Mouse (Mus musculus) heart, postnatal 4 days (tissue): ENCODE data around the gene Eif4g1. TPM values are rescaled to one million over a fixed set of nuclear protein-coding genes. Genes with fewer than 3 reads are reported as not detected.
"Not testable (repeated sequence)": the region's sequence is repeated elsewhere in the genome, so short reads cannot be mapped to it uniquely, and the experiment has no call there.

Experiments
- DNase-seq: peaks from one replicate; pipeline ENCODE4 v3.0.0; 2021
- total RNA-seq, 2 experiments: library from RNA; stranded (reverse); gene quantifications; 2 replicates each; pipeline ENCODE4 v1.2.3; 2021

Gene Eif4g1
- 100 to 1,000 TPM; 374 TPM for total RNA-seq

DNA sequence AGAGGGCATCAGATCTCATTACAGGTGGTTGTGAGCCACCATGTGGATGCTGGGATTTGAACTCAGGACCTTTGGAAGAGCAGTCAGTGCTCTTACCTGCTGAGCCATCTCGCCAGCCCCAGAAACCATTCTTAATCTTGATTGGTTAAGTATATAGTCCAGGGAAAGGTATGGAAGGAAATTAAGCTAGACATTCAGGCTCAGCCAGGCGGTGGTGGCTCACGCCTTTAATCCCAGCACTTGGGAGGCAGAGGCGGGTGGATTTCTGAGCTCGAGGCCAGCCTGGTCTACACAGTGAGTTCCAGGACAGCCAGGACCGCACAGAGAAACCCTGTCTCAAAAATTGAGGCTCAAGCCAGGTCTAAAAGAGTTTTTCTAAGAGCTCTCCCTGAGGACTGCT lies at the start of gene Eif4g1:
Gene Eif4g1, plus strand, starts transcription at position 301 of the 400 bp plus-strand sequence.
- not testable (repeated sequence) for DNase-seq

DNA sequence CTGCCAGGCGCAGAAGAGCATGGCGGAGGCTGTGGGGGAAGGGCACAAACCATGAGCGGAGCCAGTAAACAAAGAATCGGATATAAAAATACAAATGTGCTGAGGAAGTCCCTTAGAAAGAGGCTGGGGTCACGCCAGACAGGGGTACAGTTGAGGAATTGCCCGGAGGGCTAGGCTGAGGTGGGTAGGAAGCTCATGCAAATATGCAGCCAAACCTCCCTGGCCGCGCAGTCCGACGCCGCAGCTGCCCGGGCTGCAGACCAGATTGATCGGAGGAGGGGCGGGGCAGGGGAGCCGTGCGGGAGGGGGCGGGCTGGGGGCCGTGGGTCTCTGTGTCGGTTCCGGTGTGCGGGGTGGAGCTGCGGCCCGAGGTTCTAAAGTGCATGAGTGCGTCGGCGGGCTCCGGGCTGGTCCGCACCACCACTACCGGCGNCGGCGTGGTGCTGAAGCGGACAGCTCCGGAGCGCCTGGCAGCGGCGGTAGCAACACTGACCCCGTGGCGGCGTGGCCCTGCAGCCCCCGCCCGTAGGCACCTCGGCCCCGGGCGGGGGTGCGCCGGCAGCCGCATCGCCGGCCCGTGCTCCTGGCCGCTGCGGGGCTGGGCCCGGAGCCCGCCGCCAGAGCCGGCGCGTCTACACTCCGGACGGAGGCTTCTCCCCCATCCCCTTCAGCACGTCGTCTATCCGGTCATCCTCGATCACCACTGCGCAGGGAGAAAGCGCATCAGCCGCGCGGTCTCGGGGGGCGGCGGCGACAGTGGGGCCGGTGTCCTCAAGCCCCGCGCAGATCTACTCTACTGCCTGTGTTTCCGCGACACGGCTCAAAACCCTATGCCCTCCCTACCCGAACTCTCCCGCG lies 48.3 kb upstream of the Eif4g1 start:
- peak; percentile 48 for DNase-seq

DNA sequence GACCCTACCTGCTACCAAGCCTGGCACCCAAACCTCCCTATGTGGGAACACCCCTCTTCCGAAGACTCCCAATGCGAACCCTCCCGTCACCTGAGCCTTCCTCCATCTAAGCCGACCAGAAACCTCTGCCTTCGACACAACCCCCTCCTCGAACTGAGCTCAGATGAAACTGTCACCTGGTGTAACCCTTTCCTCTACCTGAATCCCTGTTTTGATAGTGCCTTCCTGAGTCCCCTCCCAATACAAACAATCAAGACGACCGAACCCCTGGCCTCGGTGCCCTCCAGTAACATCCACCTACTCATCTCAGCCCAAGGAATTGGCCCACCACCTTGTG lies 47.7 kb upstream of the Eif4g1 start:
- no peak for DNase-seq

DNA sequence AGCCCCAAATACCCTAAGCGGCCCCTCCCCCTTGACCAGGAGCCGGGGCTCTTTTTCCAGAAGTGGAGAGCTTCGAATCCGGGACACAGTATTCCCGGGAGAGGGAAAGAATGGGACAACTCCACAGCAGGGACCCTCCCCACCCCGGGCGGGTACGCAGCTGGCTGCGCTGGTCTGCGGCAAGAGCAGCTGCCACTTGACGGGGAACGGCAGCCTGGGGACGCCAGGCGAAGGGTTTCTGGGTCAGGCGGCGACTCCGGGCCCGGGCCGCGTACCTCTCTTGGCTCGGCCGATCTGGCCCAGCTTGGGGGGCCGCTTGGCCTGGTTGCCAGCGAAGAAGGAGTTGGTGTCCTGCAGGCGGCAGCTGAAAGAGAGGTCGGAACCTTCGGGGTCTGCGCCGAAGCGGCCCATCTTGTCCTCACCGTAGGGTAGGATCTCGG lies 47.3 kb upstream of the Eif4g1 start:
- DNase-seq, result peak; percentile 36

DNA sequence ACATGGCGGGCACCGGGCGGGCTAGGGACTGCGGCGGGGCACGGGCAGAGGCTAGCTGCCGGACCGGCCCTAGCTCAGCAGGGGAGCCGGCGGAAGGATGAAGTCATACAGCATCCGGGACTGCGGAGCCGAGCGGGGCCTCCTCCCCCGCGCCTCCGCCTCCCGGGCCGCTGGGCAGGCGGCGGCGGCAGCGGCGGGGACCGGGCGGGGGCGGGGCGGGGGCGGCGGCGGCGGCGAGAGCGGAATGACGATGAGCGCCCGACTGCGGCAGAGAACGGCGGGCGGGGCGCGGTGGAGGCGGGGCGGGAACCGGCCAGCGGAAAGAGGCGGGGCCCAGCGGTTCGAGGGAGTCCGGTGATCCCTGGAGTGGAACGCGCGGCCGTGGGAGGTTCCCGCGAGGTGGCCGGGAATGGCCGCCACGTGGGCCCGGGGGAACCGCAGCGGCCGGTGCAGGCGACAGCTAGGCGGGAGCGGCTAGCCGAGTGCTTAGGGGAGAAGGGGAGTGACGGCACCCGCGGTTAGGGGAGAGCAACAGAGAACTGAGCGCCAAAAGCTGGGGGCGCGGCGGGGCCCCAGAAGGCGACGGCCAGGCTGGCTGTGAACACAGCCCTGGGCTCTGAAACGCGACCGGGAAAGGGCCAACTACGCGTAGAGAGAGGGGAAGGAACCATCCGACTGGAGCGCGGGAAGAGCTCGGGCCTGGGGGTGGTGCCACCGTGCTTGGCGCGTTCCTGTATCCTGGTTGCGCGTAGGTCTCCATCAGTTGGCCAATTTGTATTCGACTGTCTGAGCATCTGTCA lies 46.7 kb upstream of the Eif4g1 start, which contains the start of gene Camk2n2:
Gene Camk2n2, minus strand, starts transcription at position 97 of the 800 bp plus-strand sequence.
- DNase-seq, result peak; percentile 58

DNA sequence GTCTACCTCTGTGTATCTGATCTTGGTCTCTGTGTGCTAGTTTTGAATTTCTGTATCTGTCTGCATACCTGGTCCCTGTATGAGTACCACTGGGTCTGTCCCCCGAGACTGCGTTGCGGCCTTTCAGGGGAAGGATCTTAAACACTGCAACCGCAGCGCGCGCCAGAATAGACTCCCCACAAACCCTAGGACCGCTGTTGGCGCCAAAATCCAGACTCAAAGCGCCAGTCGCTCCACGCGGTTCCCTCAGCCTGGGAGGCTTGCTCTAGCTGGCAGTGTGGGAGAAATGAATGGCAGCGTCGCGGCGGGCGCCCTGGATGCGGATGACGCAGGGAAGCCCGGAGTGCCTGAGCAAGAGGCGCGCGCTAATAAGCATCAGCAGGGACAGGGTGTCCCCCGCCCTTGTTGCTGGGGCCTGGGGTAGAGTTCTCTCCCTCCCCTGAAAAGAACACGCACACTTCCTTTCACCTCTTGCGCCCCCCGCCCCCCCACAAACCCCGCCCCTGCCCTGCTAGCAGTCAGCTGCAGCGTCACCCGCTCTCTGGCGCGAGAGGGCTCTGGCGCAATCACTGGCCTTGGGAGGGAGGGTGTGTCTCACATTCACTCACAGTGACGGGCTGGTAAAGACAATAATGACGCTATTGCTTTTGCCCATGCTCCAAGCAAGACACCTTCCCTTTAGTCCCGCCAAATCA lies 46.0 kb upstream of the Eif4g1 start:
- peak; percentile 49 for DNase-seq

DNA sequence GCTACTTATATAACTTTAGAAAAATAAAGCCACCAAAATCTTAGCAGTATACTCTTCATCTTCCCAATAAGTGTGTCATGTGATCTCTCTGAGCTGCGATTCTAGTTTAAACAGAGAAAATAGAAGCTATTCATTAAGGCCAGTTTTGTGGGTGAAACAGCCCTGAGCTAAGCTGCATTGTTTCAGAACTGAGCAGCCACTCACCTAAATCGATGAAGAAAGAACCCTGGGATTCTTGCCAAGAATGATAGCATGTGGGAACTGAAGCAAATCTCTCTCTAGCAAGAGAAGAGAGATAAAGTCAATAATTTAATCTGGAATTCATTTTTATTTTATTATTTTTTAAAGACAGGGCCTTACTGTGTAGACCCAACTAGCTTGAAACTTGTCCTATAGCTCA lies 44.9 kb upstream of the Eif4g1 start:
- DNase-seq, result no peak

DNA sequence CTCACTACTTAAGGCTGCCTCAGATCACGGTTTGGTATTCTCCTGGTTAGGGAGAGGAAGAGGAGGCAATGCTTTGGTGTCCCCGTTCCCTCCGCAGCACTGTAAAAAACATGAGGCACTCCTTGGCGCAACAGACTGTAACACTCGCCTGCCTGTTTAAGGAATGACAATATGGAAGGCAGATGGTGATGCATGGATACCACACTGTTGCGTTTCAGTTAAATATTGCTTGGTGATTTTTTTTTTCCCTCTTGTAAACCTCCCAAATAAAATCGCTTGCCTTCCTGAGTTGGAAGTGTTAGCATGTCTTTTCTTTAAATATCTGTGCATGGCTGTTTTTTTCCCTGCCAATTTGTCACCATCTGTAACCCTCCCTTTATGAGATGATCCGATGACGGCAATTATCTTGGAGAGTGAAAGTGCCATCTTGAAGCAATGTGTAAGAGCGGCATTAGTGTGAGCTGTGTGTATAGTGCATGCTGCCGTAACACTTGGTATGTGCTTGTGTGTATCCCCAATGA lies 39.2 kb upstream of the Eif4g1 start:
- DNase-seq, result no peak

DNA sequence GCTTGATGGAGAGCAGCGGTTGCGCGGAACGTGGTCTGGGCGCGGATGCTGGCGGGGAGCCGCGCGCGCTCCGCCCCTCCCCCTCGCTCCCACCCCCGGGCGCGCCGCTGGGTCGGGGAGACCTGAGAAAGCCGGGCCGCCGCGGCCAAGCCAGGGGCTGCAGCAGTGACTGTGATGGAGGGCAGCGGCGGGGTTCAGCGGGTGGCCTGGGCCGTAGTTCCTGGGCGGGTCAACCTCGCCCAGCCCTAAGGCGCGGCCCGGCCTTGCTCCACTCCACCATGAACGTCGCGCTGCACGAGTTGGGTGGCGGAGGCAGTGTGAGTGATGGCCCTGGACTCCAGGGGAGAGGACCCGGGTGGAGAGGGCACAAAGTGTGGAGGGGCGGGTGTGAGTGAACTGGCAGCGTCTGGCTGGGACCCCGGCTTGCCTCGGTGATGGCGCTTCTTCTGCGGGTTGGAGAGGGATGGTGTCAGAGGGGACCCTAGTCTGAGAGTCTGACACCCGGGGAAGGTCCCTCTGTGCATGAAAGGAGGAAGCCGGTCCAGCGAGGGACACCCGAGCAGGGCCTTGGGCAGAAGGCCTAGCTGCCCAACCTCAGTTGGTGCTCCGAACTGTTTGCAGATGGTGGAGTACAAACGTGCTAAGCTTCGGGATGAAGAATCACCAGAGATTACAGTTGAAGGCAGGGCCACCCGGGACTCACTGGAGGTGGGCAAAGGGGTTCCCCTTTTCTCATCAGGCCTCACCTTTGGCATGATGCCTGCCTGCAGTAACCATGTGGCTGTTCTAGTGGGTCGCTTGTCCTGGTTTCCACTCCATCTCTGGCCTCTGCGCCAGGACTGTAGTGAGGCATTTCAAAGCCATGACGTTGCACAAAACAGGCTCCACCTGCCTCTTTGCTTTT lies 38.1 kb upstream of the Eif4g1 start, which contains the start of gene Ece2:
Gene Ece2, plus strand, starts transcription at position 98 of the 904 bp plus-strand sequence.
- peak; percentile 25 for DNase-seq

DNA sequence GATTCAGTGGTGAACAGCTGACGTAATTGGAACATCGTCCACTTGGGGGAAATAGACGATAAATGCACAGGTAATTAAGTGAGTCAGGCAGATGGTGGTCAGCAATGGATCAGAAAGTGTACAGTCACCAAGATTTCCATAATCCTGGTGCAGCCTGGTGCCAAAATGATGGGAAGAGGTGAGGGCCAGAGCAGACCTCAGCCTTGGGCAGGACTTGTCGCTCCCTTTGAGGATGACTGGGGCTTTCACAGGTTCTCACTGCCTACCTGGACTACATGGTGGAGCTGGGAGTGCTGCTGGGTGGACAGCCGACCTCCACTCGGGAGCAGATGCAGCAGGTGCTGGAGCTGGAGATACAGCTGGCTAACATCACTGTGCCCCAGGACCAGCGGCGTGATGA lies 30.7 kb upstream of the Eif4g1 start:
- DNase-seq, result no peak

DNA sequence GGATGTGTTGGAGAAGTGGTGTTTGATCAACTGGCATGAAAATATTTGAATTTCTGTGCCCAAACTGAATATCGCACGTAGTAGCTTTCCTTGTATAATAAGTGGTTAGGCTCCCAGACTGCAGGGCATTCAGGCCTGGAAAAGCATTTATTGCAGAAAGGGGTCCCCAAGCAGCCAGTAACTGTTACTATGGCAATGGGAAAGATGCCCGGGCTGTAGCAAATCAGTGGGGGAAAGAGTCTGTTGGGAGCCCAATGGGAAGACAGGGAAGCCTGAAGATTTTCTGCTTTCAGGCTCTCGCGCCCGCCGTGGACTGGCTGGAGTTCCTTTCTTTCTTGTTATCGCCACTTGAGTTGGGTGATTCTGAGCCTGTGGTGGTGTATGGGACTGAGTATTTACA lies 29.7 kb upstream of the Eif4g1 start:
- DNase-seq, result no peak

DNA sequence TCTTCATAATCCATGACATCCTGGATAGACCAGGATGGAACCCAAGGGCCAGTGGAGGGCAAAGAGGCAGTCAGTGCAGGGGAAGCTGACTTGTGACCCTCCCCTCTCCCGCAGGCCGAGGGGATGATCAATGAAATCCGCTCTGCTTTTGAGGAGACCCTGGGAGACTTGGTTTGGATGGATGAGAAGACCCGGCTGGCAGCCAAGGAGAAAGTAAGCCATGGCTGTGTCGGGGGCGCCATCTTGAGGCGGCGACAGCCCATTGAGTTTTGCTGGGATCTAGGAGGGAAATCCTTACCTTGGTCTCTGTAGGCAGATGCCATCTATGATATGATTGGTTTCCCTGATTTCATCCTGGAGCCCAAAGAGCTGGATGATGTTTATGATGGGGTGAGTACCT lies 26.0 kb upstream of the Eif4g1 start:
- DNase-seq, result peak; percentile 82

DNA sequence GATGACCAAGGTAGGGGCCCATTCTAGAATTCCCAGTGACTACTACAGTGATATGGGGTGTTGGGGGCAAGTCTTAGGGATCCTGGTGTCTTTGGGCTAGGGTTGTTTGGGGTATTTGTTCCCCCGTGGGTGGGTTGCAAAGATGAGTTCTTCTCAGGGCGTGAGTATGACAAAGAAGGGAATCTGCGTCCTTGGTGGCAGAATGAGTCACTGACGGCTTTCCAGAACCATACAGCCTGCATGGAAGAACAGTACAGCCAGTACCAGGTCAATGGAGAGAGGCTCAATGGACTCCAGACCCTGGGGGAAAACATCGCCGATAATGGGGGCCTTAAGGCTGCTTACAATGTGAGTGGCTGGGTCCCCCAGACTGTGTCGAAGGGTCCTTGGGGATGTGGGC lies 24.2 kb upstream of the Eif4g1 start:
- DNase-seq, result no peak

DNA sequence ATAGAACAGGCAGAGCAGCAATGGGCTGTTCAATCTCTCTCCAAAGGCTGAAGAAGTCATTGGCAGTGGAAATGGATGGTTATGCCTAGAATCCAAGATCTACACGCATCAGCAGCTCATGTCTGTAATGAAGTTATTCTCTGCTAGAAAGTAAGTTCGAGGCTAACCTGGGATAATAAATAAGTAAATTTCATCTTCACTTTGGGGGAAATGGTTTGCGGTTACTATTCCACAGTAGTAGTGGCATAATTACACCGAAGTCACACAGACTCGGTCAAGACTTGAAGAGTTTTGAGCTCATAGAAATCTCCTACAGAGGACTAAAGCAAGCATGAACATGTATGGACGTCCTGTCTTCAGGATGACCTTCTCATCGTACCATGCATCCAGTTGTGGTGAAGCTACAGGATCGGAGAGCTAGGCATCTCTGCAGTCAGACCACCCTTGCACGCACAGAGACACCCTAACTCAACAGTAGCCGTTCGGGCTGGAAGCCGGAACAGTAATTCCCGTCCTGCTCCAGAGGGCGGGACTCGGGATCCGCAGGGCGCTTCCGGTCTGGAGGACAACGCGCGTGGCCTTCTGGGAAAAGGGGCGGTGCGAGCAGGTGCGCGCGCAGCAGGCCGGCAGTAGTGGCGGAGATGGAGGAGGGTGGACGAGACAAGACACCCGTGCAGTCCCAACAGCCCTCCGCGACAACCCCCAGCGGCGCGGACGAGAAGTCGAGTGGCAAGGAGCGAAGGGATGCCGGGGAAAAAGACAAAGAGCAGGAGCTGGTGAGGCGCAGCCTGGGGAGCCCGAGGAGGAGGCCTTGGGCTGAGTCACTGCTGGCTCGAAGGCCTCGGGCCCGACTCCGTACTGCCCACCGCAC lies 16.8 kb upstream of the Eif4g1 start, which contains the start of gene Psmd2:
Gene Psmd2, plus strand, starts transcription at position 577 of the 871 bp plus-strand sequence.
- peak; percentile 98 for DNase-seq

DNA sequence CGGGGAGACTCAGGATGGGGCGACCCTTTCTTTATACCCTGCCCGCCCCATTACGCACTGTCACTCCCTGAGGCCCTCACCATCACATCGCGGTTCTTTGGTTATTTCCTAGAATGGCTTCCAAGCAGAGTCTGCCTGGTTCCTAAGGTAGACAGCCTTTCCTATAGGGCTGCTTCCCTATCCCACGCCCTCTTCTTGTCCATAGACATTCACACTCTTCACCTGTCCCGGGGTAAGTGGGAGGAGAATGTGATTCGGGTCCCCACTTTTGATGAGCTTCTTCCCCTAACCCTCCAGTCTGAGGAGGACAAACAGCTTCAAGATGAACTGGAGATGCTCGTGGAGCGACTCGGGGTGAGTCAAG lies 16.2 kb upstream of the Eif4g1 start:
- DNase-seq, result no peak

DNA sequence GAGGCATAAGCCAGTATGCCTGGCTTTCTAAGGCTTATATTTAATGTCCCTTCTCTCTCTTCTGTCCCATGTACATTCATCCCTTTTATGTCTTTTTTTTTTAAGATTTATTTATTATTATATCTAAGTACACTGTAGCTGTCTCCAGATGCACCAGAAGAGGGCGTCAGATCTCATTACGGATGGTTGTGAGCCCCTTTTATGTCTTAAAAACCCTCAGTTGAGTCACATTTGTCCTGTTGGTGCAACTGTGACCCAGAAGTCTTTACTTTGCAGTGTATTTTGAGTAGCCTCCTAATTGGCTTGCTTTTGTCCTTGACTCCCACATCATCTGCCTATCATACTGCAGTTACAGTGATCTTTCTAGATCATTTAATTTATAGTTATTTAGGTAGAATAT lies 14.8 kb upstream of the Eif4g1 start:
- no peak for DNase-seq

DNA sequence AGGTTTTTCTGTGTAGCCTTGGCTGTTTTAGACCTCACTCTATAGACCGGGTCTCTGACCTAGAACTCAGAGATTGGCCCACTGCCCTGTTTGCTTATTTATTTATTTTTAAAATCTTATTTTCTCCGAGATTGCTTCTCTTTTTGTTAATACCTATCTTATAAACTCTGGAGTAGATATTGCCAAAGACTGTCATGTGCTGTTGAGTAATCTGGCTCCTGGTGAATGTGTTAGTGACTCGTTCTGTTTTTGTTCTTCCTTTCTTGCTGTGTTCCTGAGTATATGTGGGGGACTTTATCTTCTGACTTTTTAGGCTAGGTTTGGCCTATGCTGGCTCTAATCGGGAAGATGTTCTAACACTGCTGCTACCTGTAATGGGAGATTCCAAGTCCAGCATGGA lies 10.5 kb upstream of the Eif4g1 start:
- no peak for DNase-seq

DNA sequence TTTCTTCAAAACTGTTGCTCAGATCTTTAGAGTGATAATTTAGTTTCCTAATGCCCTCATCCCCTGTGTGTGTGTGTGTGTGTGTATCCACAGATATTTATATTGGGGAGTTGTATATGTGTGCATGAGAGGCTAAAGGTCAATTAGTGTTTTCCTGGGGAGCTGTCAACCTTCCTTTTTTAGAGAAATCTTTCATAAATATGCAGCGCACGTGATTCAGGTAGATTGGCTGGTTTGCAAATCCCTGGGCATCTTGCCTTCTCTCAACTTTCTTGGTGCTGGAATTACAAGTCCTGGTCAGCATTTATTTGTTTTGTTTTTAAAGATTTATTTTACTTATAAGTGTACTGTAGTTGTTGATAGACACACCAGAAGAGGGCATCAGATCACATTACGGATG lies 2.2 kb downstream of the Eif4g1 start:
- no peak for DNase-seq

DNA sequence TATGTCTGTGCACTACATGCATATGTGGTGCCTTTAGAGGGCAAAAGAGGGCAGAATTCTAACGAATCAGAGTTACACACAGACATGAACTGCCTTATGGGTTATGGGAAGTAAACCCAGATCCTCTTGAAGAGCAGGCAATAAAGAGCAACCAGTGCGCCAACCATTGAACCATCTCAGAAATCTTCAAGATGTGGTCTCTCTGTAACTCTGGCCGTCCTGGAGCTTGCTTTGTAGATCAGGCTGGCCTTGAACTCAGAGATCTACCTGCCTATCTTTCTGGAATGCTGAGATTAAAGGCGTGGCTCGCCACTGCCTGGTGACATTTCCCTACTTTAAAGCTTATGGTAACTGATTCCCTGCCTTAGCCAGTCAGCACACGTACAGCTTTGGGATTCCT lies 3.8 kb downstream of the Eif4g1 start:
- no peak for DNase-seq

DNA sequence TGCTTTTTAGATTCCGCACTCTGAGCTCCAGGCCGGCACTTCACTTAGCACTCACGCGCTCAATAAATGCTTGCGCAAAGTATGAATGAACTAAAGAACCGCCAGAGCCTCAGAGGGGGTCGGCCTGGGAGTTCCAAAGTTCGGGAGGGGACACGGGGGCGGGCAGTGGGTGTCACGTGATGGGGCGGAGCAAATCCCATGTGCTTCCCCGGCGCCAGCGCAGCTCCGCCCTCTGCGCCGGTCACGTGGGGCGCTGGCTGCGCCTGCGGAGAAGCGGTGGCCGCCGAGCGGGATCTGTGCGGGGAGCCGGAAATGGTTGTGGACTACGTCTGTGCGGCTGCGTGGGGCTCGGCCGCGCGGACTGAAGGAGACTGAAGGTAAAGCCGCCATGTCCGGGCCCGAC lies 4.4 kb downstream of the Eif4g1 start:
- peak; percentile 97 for DNase-seq
